Mouse (Mus musculus) midbrain, embryonic 14.5 days (tissue): ENCODE results near the gene Hoxb3. TPM values are rescaled to one million over a fixed set of nuclear protein-coding genes. Genes with fewer than 3 reads are reported as not detected.

Experiments used
- ATAC-seq: fragments of 200-750 bp; cut with Nextera tagmentation; 2 replicates; pipeline ENCODE4 v1.8.0; 2017; ENCODE audit warnings: moderate number of reproducible peaks, moderate library complexity; ENCODE audit not compliant: low FRiP score, low TSS enrichment
- DNase-seq: peaks from one replicate; pipeline ENCODE4 v3.0.0-alpha.2; 2015
- H3K27ac ChIP-seq: fragments of 300-500 bp; sonication (generic); replicated peaks from 2 replicates; pipeline ENCODE4 v1.5.1; 2014; ENCODE audit warnings: mild to moderate bottlenecking, low read depth, low read length, moderate library complexity
- H3K27me3 ChIP-seq: fragments of 300-500 bp; sonication (generic); 2 replicates; pipeline ENCODE4 v1.6.1; 2014; ENCODE audit warnings: low read length, control low read depth, mixed read lengths; ENCODE audit not compliant: control insufficient read depth, insufficient read depth
- H3K36me3 ChIP-seq: fragments of 300-500 bp; sonication (generic); 2 replicates; pipeline ENCODE4 v1.6.1; 2014; ENCODE audit warnings: low read length, control low read depth; ENCODE audit not compliant: control insufficient read depth, insufficient read depth
- H3K4me1 ChIP-seq: fragments of 300-500 bp; sonication (generic); 2 replicates; pipeline ENCODE4 v1.6.1; 2014; ENCODE audit warnings: mild to moderate bottlenecking, antibody characterized with exemption, low read length, control low read depth; ENCODE audit not compliant: control insufficient read depth, insufficient read depth
- H3K4me2 ChIP-seq: fragments of 300-500 bp; sonication (generic); 2 replicates; pipeline ENCODE4 v1.6.1; 2014; ENCODE audit warnings: mild to moderate bottlenecking, low read length, moderate library complexity
- H3K4me3 ChIP-seq: fragments of 300-500 bp; sonication (generic); replicated peaks from 2 replicates; pipeline ENCODE4 v1.5.1; 2014; ENCODE audit warnings: low read depth, low read length
- H3K9ac ChIP-seq: fragments of 300-500 bp; sonication (generic); replicated peaks from 2 replicates; pipeline ENCODE4 v1.6.1; 2014; ENCODE audit warnings: mild to moderate bottlenecking, low read length, moderate library complexity
- H3K9me3 ChIP-seq: fragments of 300-500 bp; sonication (generic); 2 replicates; pipeline ENCODE4 v1.6.1; 2016; ENCODE audit warnings: low read length, control low read depth, mixed read lengths; ENCODE audit not compliant: control insufficient read depth
- WGBS: fragments of 180-500 bp; shearing (Covaris S2); extraction: QIAGEN DNeasy Blood & Tissue Kit; methylation state at CpG from one replicate; pipeline ENCODE4 v1.1.7; 2014; 5-methylcytosine and 5-hydroxymethylcytosine counted together
- polyA plus RNA-seq: library from polyadenylated mRNA; unstranded; fragments of >200 nt; fragmentation: Nextera tagmentation; extraction: Ambion mirVana; gene quantifications from 2 replicates; pipeline ENCODE4 v1.2.1, GENCODE M21; 2014

Hoxb3 gene
- polyA plus RNA-seq, 1 experiment from 2014 or later: not detected

DNA sequence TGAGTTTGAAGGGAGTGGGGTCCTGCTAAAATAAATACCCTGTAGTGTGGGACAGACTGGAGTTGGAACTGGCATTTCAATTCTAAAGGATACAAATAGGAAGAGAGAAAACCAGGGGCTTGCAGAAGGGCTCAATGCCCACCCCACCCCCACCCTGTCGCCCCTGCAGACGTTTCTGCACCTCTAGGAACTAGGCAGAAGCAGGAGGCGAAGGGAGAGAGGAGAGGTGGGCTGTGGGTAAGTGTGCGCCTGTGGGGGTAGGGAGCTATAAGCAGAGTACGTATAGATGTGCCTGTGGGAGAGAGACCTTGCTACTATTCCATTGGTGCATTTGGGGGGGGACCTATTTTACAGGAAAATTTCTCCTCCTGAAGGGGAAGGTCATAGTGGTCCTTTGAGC is 4.6 kb downstream of the Hoxb3 start:
- H3K4me1 ChIP-seq: no peaks in the 10 kb centered on the region
- peaks cover 99% of the 10 kb centered on the region for H3K27me3 ChIP-seq
- no peak overlapping the region for H3K4me2 ChIP-seq
- ATAC-seq: no peak
- 1% methylated on average over 5 of the region's 5 CpGs for WGBS
- no peak overlapping the region for H3K27ac ChIP-seq
- H3K9me3 ChIP-seq: no peaks in the 10 kb centered on the region
- no peaks in the 10 kb centered on the region for H3K36me3 ChIP-seq
- H3K9ac ChIP-seq: no peak overlapping the region
- no peak for DNase-seq
- no peak overlapping the region for H3K4me3 ChIP-seq

DNA sequence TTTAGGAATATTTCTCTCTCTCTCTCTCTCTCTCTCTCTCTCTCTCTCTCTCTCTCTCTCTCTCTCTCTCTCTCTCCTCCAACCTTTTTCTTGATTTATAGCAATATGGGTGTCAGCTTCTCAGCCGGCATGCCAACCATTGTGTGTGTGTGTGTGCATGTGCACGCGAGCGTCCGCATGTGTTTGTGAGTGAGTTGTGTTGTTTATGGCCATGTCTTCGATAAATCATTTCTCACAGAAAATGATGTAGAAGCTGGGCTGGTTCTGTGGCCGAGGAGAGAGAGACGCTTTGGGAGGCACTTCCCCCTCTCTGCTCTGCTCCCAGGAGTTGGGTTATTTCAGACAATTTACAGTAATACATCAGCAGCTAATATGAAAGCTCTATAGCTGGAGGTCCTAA is 5.5 kb downstream of the Hoxb3 start:
- DNase-seq: no peak
- ATAC-seq: no peak
- Histone ChIP-seq H3K4me3 (no peak overlapping the region), H3K9ac (no peak overlapping the region), H3K36me3 (no peaks in the 10 kb centered on the region), H3K4me2 (no peak overlapping the region), H3K9me3 (no peaks in the 10 kb centered on the region), H3K27ac (no peak overlapping the region), H3K4me1 (no peaks in the 10 kb centered on the region), H3K27me3 (peaks cover 99% of the 10 kb centered on the region)
- WGBS: 3% methylated on average over 8 of the region's 8 CpGs

DNA sequence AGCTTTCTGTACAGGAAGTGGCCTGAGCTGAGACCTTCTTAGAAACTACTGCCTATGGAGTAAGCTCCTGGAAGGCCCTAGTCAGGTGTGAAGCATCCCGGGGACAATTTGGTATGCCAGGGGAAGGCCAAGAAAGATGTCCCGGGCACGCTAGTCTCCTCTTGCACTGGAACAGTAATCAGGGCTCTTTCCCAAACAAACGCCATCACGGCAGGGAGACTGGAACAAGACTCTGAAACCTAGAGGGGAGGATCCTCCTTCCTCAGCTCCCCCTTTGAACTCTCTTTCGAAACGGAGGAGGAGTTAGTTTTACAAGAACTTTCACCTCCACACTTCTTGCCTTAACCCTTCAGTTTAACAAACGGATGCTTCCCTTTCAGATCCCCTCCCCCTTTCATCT is 9.0 kb downstream of the Hoxb3 start:
- Histone ChIP-seq H3K4me1 (no peaks in the 10 kb centered on the region), H3K27ac (no peak overlapping the region), H3K27me3 (peaks cover 100% of the 10 kb centered on the region), H3K36me3 (no peaks in the 10 kb centered on the region), H3K9me3 (no peaks in the 10 kb centered on the region), H3K9ac (no peak overlapping the region), H3K4me3 (no peak overlapping the region), H3K4me2 (no peak overlapping the region)
- ATAC-seq (no peak), DNase-seq (no peak)
- WGBS: under 1% methylated on average over 8 of the region's 8 CpGs

DNA sequence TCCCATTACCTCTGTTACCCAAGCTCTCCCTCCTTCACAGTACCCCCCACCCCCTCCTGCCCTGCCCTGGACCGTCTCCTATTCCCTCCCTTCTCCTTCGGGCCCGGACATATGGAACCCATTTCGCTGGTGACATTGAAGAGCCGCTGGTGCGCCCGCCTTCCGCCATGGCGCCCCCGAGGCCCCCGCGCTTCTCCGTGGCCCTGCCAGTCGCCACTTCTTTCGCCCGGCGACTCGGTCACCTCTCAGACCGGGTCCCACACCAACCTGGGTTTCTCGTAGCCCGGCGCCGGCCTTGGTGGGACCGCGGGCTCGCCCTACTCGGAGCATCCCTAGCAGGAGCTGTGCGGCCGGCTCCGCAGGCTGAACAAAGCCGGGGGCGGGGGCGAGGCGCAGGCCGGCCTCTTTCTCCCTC is 9.5 kb downstream of the Hoxb3 start:
- H3K9ac ChIP-seq: no peak overlapping the region
- H3K27ac ChIP-seq: no peak overlapping the region
- DNase-seq (no peak), ATAC-seq (no peak)
- WGBS: under 1% methylated on average over 35 of the region's 35 CpGs
- H3K9me3 ChIP-seq: no peaks in the 10 kb centered on the region
- no peak overlapping the region for H3K4me3 ChIP-seq
- no peak overlapping the region for H3K4me2 ChIP-seq
- H3K27me3 ChIP-seq: peaks cover 100% of the 10 kb centered on the region
- H3K36me3 ChIP-seq: no peaks in the 10 kb centered on the region
- H3K4me1 ChIP-seq: no peaks in the 10 kb centered on the region

DNA sequence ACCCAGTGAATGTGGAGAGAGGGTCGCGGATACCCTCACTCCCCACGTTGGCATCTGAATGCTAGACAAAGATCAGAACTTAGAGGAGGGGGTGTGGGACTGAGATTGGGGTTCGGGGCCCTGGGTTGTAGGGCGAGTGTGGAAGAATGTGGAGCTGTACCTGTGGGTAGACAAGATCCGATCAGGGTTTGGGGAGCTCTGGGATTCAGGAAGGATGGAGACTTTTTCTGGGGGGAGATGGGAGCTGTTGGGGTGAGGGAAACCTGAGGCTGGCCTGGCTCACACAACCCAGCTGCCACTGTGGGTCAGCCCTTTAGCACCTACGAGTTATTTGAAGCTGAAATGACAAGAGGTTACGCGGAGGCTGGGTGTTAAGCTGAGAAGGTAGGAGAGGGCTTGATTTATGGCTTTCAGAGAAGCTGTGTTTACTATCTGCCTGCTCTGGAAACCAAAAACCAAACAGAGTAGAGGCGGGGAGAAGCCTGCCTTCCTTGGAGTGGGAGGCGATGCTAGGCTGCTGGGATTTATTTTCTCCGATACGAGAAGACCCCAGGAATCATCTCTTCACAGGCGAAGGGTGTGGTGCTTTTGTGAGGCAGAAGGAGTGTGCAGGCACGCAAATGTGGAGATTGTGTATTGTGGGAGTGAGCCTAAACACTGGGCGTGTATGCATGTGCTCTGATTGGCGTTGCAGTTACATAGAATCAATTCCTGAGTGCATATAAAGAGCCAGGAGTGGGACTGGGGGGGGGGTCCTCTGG is 10.3 kb downstream of the Hoxb3 start:
- WGBS: 2% methylated on average over 17 of the region's 17 CpGs
- no peak for ATAC-seq
- DNase-seq: no peak
- Histone ChIP-seq H3K36me3 (no peaks in the 10 kb centered on the region), H3K4me3 (no peak overlapping the region), H3K9ac (no peak overlapping the region), H3K27ac (no peak overlapping the region), H3K4me2 (no peak overlapping the region), H3K4me1 (no peaks in the 10 kb centered on the region), H3K9me3 (no peaks in the 10 kb centered on the region), H3K27me3 (peaks cover 100% of the 10 kb centered on the region)

DNA sequence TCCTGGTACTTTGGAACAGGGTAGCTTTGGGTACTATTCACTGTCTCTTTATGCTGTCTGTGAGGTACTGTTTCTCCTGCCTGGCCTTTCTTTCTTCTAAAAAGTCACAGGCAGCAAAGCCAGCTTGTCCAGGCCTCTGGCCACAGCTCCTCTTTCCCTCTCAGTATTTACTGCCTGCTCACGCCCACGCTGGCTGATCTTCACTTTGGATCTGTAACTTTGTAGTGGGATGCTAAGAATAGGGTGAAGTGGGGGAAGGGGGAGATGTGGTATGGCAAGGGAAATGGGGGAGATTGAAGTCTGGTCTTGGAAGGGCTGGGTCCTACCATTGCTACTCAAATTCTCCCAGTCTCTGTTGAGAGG is 10.9 kb downstream of the Hoxb3 start:
- Histone ChIP-seq H3K4me1 (no peaks in the 10 kb centered on the region), H3K27ac (no peak overlapping the region), H3K9me3 (no peaks in the 10 kb centered on the region), H3K4me2 (no peak overlapping the region), H3K27me3 (peaks cover 100% of the 10 kb centered on the region), H3K9ac (no peak overlapping the region), H3K4me3 (no peak overlapping the region), H3K36me3 (no peaks in the 10 kb centered on the region)
- 0% methylated on average over 2 of the region's 2 CpGs for WGBS
- ATAC-seq: no peak
- DNase-seq: no peak

DNA sequence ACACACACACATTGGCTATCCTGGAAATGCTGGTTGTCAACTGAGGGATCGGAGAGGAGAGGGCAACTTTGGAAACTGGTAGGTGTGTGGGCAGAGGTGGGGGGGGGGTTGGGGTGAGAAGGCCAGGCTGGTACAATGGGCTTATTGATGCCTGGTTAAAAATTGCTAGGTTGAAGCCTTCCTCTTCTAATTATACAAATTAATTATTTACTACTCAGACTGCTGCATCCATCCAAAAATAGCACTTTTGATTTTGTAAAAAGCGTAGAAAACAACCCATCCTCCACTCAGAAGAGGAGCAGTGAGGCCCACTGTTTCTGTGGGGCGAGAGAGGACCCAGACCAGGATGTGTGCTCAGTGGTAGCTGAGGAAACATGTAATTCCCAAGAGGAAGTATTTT is 11.9 kb downstream of the Hoxb3 start:
- Histone ChIP-seq H3K36me3 (no peaks in the 10 kb centered on the region), H3K4me1 (no peaks in the 10 kb centered on the region), H3K9me3 (no peaks in the 10 kb centered on the region), H3K4me2 (no peak overlapping the region), H3K27me3 (peaks cover 100% of the 10 kb centered on the region), H3K9ac (no peak overlapping the region), H3K4me3 (no peak overlapping the region), H3K27ac (no peak overlapping the region)
- WGBS: 22% methylated on average over 3 of the region's 3 CpGs
- DNase-seq (no peak), ATAC-seq (no peak)

DNA sequence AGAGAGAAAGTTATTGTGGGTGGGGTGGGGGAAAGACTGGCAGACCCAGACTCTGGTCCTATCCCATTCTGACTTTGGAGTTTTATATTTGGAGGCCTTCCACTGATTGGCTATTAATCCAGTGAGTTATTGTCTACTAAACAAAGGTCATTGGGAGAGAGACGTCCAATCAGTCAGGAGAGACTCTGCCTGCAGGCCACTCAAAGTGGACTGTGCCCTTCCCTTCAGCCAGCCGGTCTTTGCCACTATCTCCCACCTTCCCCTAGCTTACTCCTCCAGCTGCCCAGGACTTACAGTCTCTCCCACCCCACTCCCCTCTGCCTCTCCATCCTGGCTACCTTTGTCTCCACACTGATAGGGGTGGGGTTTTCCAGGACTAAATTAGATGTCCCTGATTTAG is 13.5 kb downstream of the Hoxb3 start:
- Histone ChIP-seq H3K4me3 (no peak overlapping the region), H3K36me3 (no peaks in the 10 kb centered on the region), H3K27ac (no peak overlapping the region), H3K9ac (no peak overlapping the region), H3K4me2 (no peak overlapping the region), H3K4me1 (no peaks in the 10 kb centered on the region), H3K9me3 (no peaks in the 10 kb centered on the region), H3K27me3 (peaks cover 98% of the 10 kb centered on the region)
- 2% methylated on average over 2 of the region's 2 CpGs for WGBS
- ATAC-seq (no peak), DNase-seq (no peak)

DNA sequence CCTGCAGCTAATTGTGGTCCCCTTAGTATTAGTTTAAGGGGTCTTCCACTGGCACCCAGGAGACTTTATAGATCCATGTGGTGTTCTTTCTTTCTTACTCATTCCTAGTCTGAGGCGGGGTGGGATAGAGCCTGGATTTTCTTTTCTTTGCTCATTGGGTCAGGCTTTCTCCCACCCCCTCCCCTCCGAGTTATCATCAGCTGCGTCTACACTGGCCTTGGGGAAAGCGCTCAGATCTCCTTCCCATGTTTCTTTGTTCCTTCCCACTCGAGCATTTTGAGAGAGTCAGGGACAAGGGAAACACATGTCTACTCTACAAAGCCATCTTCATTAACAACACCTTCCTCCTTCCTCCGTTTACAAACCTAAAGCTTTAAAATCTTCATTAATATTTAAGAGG is 13.9 kb downstream of the Hoxb3 start:
- 3% methylated on average over 6 of the region's 6 CpGs for WGBS
- ATAC-seq: no peak
- Histone ChIP-seq H3K27ac (no peak overlapping the region), H3K27me3 (peaks cover 98% of the 10 kb centered on the region), H3K9ac (no peak overlapping the region), H3K9me3 (no peaks in the 10 kb centered on the region), H3K4me1 (no peaks in the 10 kb centered on the region), H3K36me3 (no peaks in the 10 kb centered on the region), H3K4me3 (no peak overlapping the region), H3K4me2 (no peak overlapping the region)
- no peak for DNase-seq
